Mouse (Mus musculus) embryonic facial prominence, embryonic 12.5 days (tissue): ENCODE data around the gene Celf2. TPM values are rescaled to one million over a fixed set of nuclear protein-coding genes. Genes with fewer than 3 reads are reported as not detected.

Experiments
- ATAC-seq: fragments of 200-750 bp; cut with Nextera tagmentation; 2 replicates; pipeline ENCODE4 v1.8.0; 2017; ENCODE audit not compliant: insufficient number of reproducible peaks, insufficient read depth, low FRiP score, low TSS enrichment
- H3K27ac ChIP-seq: fragments of 300-500 bp; sonication (generic); 2 replicates; pipeline ENCODE4 v1.5.1; 2016; ENCODE audit warnings: mild to moderate bottlenecking
- H3K27me3 ChIP-seq: fragments of 300-500 bp; sonication (generic); 2 replicates; pipeline ENCODE4 v1.6.1; 2016; ENCODE audit warnings: mild to moderate bottlenecking, moderate library complexity
- H3K36me3 ChIP-seq: fragments of 300-500 bp; sonication (generic); 2 replicates; pipeline ENCODE4 v1.6.1; 2016; ENCODE audit warnings: mild to moderate bottlenecking
- H3K4me1 ChIP-seq: fragments of 300-500 bp; sonication (generic); 2 replicates; pipeline ENCODE4 v1.6.1; 2016
- H3K4me2 ChIP-seq: fragments of 300-500 bp; sonication (generic); replicated peaks from 2 replicates; pipeline ENCODE4 v1.6.1; 2016; ENCODE audit warnings: mild to moderate bottlenecking, moderate library complexity
- H3K4me3 ChIP-seq: fragments of 300-500 bp; sonication (generic); 2 replicates; pipeline ENCODE4 v1.5.1; 2016; ENCODE audit warnings: mild to moderate bottlenecking
- H3K9ac ChIP-seq: fragments of 300-500 bp; sonication (generic); 2 replicates; pipeline ENCODE4 v1.6.1; 2016; ENCODE audit warnings: mild to moderate bottlenecking, moderate library complexity
- H3K9me3 ChIP-seq: fragments of 300-500 bp; sonication (generic); 2 replicates; pipeline ENCODE4 v1.6.1; 2016; ENCODE audit warnings: mild to moderate bottlenecking, moderate library complexity
- WGBS: fragments of 180-500 bp; shearing (Covaris S2); methylation state at CpG from one replicate; pipeline ENCODE4 v1.1.7; 2016; 5-methylcytosine and 5-hydroxymethylcytosine counted together
- polyA plus RNA-seq: library from polyadenylated mRNA; unstranded; fragments of >200 nt; fragmentation: Nextera tagmentation; extraction: Ambion mirVana; gene quantifications from 2 replicates; pipeline ENCODE4 v1.2.1, GENCODE M21; 2016

Celf2 gene
- polyA plus RNA-seq, 1 experiment from 2014 or later, result 56.8 TPM

DNA sequence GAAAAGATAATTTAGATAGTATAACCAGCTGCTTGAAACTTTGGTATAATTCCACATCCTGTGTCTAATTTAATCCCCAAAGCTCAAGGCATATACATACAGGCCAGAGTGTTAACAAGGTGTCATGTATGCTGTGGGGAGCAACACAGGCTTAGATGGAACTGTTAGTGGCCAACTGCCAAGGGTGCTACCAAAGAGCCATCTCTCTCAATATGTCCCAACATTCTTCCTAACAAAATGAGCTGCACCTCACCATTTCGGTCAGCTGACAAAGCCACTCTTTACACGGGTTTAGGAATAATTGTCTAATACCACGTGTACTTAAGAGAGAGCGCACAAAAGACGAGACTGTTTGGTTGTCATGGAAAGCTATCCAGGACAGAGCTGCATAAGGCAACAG is 782.0 kb downstream of the Celf2 start:
- H3K9me3 ChIP-seq, result no peaks in the 10 kb centered on the region
- H3K27ac ChIP-seq, result no peak overlapping the region
- H3K4me3 ChIP-seq, result no peak overlapping the region
- no peak overlapping the region for H3K9ac ChIP-seq
- no peaks in the 10 kb centered on the region for H3K4me1 ChIP-seq
- 89% methylated on average over 5 of the region's 5 CpGs for WGBS
- ATAC-seq, result no peak
- no peaks in the 10 kb centered on the region for H3K36me3 ChIP-seq
- H3K4me2 ChIP-seq, result no peak overlapping the region
- no peaks in the 10 kb centered on the region for H3K27me3 ChIP-seq

DNA sequence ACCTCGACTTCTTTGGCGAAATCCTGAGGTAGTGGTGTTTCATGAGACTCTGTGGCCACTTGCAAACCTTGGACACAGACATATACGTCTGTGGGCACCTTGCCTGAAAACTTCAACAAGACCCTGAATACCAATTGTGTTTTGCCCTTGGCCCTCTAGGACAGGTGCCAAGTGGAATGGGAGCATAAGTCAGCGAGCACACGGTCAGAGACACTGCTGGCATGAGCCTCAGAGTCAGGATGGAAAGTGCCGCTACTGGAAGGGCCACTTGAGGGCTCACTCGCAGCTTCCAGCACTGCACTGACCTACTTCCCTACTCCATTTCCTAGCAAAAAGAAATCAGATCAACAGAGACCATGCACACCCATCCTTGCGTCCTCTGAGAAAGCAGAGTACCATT is 783.3 kb downstream of the Celf2 start:
- Histone ChIP-seq H3K27ac (no peak overlapping the region), H3K9me3 (no peaks in the 10 kb centered on the region), H3K27me3 (no peaks in the 10 kb centered on the region), H3K4me1 (peaks cover 6% of the 10 kb centered on the region), H3K4me3 (no peak overlapping the region), H3K9ac (no peak overlapping the region), H3K4me2 (no peak overlapping the region), H3K36me3 (no peaks in the 10 kb centered on the region)
- ATAC-seq, result no peak
- WGBS, result 80% methylated on average over 8 of the region's 8 CpGs

DNA sequence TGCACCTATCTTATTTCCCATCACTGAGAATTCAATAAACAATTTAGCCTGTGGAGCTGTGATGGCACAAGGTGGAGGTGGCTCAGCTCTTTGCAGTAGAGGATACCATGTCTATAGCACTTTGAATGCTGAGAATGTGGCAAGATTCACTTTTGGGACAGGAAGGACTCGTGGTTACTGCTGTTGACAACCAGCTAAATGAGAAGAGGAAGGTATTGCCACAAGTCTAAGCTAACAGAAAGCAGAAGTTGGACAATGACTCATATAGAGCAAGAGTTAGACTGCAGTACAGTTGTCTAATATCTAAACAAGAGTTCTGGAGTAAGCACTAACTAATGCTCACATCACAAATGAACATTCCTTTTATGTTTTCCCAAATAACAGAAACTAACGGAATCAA is 785.8 kb downstream of the Celf2 start:
- Histone ChIP-seq H3K36me3 (no peaks in the 10 kb centered on the region), H3K27ac (no peak overlapping the region), H3K9me3 (no peaks in the 10 kb centered on the region), H3K4me3 (no peak overlapping the region), H3K9ac (no peak overlapping the region), H3K27me3 (no peaks in the 10 kb centered on the region), H3K4me1 (peaks cover 11% of the 10 kb centered on the region), H3K4me2 (no peak overlapping the region)
- no peak for ATAC-seq
- 82% methylated on average over 2 of the region's 2 CpGs for WGBS

DNA sequence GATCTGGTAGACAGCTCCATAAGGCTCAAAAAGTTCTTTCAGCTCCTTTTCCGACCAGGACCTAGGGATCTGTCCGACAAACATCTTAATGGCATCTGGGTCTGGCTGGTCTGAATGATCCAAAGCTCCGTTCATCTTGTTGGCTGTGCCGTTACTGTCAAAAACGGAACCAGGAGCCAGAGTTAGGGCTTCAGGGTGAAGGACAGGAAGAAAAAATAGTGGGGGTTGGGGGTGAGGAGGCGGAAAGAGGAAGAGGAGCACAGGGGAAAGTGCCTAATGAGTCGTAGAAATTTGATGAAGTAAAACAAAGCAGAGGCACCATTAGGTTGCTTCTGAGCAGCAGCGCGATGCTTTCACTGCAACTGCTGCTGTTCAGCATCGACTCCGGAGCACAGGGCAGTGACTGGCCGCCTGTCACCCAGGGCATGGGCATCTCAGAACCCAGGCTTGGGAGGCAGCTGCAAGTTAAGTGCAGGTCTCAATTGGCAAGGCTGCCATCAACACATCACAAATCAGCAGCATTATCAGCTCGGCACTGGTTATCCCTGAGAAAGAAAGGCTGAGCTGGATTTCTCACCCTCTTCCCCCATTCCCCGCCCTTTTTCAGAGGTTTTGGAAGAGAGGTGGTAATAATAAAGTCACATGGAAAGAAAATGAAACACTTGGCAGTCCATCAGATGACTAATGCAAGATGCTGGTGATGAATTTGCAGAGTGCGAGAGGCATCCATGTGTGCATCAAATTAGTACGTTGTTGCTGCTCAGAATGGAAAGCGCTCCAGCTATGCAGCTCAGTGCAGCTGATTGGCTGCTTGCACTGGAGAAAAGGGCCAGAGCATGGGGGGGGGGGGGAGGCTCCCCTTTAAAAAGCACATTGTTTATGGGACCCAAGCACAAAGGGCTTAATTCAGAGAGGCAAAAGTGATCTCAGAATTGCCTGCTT is 787.6 kb downstream of the Celf2 start:
- peak overlapping the region; percentile 35 for H3K4me3 ChIP-seq
- peak overlapping the region; percentile 57 for H3K27ac ChIP-seq
- H3K27me3 ChIP-seq, result no peaks in the 10 kb centered on the region
- no peaks in the 10 kb centered on the region for H3K36me3 ChIP-seq
- peak overlapping the region; percentile 72 for H3K4me2 ChIP-seq
- ATAC-seq, result peak; percentile 74
- peaks cover 11% of the 10 kb centered on the region for H3K4me1 ChIP-seq
- WGBS, result 9% methylated on average over 17 of the region's 17 CpGs
- H3K9me3 ChIP-seq, result no peaks in the 10 kb centered on the region
- peak overlapping the region; percentile 36 for H3K9ac ChIP-seq

DNA sequence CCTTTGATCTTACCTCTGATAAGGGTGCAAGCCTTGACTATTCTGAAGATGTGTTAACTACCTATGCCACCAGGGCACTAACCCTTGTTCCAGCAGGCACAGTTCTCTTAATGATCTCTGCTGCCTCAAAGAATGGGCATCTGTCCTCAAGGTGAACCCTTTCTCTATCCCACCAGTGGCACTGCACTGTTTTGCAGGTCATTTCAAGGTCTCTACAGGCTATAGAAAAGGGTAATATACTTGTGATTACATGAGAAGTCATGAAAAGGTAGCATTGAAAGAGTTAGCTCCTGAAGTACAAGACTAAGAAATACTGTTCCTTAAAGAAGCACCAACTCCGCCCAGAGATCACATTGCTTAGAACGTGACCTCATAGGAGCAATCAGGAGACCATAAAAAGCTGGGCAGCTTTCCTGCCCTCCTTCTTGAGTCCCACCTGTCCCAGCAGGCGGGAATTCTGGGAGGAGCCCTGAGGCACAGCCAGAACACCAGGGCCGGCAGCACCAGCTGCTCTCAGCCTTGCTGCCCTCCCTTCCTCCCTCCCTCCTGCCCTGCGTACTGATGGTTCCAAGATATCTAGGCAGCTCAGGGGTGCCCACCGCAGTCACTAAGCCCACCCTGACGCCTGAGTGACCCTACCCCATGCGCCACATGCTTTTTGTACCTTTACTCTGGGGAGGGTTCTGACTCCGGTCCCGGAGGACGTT is 788.5 kb downstream of the Celf2 start:
- 16% methylated on average over 11 of the region's 11 CpGs for whole genome bisulfite sequencing
- ATAC-seq, result peak; percentile 83
- H3K27ac ChIP-seq, result peak overlapping the region; percentile 57; the same call in 1 of the 2 replicates

DNA sequence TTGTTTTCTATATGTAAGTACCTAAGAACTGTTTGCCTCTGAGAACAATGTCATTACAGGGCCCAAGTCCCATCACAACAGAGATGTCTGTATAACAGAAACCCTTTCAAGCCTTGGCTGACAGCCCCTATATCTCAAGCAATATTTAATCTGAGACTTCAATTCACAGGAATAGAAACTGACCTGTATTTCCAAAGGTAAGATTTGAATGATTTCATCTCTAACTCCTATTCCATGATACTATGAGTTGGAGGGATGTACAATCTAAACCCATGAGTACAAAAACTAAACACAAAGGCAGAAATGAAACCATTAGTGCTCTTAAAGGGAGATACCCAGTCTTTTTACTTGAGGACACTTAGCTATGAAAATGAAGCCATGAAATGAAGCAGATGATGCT is 790.5 kb downstream of the Celf2 start:
- H3K4me3 ChIP-seq, result no peak overlapping the region
- H3K27me3 ChIP-seq, result no peaks in the 10 kb centered on the region
- ATAC-seq, result no peak
- no peaks in the 10 kb centered on the region for H3K36me3 ChIP-seq
- no peaks in the 10 kb centered on the region for H3K9me3 ChIP-seq
- no peak overlapping the region for H3K27ac ChIP-seq
- peaks cover 11% of the 10 kb centered on the region for H3K4me1 ChIP-seq
- H3K9ac ChIP-seq, result no peak overlapping the region
- no peak overlapping the region for H3K4me2 ChIP-seq

More for the DNA sequence above, 788.5 kb downstream of the Celf2 start:
- H3K36me3 ChIP-seq, result no peaks in the 10 kb centered on the region
- H3K9me3 ChIP-seq, result no peaks in the 10 kb centered on the region
- H3K9ac ChIP-seq, result peak overlapping the region; percentile 36
- H3K27me3 ChIP-seq, result no peaks in the 10 kb centered on the region
- peak overlapping the region; percentile 72 for H3K4me2 ChIP-seq
- peak overlapping the region; percentile 35 for H3K4me3 ChIP-seq
- H3K4me1 ChIP-seq, result peaks cover 11% of the 10 kb centered on the region

DNA sequence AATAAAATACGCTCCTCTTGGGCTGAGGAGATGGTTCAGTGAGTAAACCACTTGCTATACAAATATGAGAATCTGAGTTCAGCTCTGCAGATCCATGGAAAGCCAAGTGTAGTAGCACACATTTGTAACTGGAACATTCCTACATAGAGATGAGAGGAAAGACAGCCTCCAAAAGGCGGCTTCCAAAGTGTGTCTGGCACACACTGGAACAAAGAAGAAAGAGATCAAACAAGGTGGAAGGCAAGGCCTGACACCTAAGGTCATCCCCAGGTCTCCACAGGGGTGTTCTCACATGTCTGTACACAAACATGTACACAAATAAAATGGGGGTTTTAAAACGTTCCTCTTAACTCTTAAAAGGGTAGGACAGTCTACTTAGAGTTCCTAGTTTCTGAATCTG is 791.4 kb downstream of the Celf2 start:
- Histone ChIP-seq H3K9me3 (no peaks in the 10 kb centered on the region), H3K4me2 (no peak overlapping the region)
- no peak for ATAC-seq

DNA sequence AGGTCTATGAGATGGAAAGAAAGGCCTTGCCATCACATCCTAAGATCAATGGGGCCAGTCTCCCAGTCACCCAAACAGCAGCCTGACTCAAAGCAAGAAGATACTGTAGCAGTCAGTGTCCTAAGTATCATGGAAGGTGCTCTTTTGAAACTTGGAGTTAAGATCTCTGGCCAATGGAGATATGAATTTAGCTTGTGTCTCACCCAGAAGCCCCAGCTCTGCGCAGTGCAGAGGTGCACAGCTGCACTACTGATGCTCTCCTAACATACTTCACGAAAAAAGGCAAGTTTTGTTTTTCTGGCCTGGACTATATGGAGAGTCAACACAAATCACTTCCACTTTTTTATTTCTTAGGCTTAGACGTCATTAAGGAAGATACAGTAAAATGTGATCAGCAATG is 793.8 kb downstream of the Celf2 start:
- ATAC-seq, result no peak
- H3K4me3 ChIP-seq, result no peak overlapping the region
- H3K4me2 ChIP-seq, result no peak overlapping the region
- no peaks in the 10 kb centered on the region for H3K36me3 ChIP-seq
- no peak overlapping the region for H3K9ac ChIP-seq
- WGBS, result 95% methylated on average over 3 of the region's 3 CpGs
- H3K27me3 ChIP-seq, result no peaks in the 10 kb centered on the region
- no peaks in the 10 kb centered on the region for H3K9me3 ChIP-seq
- peaks cover under 1% of the 10 kb centered on the region; the same call in 1 of the 2 replicates for H3K4me1 ChIP-seq
- no peak overlapping the region for H3K27ac ChIP-seq

More for the DNA sequence above, 791.4 kb downstream of the Celf2 start:
- Histone ChIP-seq H3K36me3 (no peaks in the 10 kb centered on the region), H3K4me3 (no peak overlapping the region), H3K4me1 (peaks cover 11% of the 10 kb centered on the region), H3K9ac (no peak overlapping the region), H3K27ac (no peak overlapping the region), H3K27me3 (no peaks in the 10 kb centered on the region)
- WGBS, result 66% methylated on average over 3 of the region's 3 CpGs

DNA sequence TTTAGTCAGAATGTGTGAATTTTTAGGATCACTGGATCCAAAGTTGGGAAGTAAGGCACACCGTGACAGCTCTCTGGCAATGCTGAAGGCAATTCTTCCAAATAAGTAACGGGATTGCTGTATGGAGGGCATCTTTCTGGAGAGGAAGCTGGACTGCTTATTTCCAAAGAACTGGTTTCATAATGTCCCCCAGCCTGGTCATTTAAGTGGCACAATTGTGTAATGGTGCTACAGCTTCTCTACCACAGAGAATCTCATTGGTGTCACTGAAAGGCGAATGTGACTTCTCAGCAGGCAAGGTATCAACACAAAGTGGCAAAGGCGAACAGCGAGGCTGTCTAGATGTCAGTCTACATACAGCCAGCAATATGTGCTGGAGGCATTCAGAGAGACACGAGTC is 795.8 kb downstream of the Celf2 start:
- H3K4me1 ChIP-seq, result no peaks in the 10 kb centered on the region
- no peak for ATAC-seq
- no peaks in the 10 kb centered on the region for H3K36me3 ChIP-seq
- no peak overlapping the region for H3K4me3 ChIP-seq
- no peak overlapping the region for H3K4me2 ChIP-seq
- WGBS, result 87% methylated on average over 6 of the region's 6 CpGs
- no peaks in the 10 kb centered on the region for H3K27me3 ChIP-seq
- no peaks in the 10 kb centered on the region for H3K9me3 ChIP-seq
- H3K9ac ChIP-seq, result no peak overlapping the region
- H3K27ac ChIP-seq, result no peak overlapping the region

DNA sequence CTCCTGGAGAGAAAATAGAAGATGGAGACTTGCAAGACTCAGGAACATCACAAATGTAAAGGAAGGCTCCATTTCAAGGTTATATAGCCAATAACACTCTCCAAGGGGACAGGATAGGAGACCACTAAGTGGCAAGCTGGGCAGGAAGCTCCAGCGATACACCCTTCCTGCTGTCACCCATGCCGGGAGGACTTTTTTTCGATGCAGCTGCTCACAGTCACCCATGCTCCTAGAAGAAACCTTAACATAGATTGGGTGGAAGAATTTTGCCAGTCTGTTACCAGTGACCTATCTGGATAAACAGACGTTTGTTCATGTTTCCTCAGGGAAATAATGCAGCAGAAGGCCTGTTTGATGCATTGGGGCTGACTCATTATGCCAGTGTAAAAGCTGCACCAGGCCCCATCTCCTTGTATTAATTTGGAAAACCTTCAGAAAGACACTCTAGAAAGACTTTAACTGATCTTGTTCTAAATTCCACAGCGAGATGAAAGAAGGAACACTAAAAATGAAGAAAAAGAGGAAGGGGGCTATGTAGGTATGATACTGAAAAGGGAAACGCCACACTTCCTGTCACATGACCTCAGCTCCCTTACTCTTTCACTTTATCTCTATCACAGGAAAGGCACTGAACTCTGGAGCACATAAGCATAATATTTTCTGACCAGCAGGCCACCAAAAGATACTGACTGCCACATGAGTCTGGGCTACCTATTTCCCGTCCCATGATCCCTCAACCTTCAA is 798.5 kb downstream of the Celf2 start:
- ATAC-seq, result no peak
- no peak overlapping the region for H3K27ac ChIP-seq
- WGBS, result 87% methylated on average over 7 of the region's 7 CpGs
- H3K4me2 ChIP-seq, result no peak overlapping the region
- peaks cover 9% of the 10 kb centered on the region for H3K4me1 ChIP-seq
- no peaks in the 10 kb centered on the region for H3K9me3 ChIP-seq
- no peaks in the 10 kb centered on the region for H3K36me3 ChIP-seq
- no peak overlapping the region for H3K9ac ChIP-seq
- H3K4me3 ChIP-seq, result no peak overlapping the region
- H3K27me3 ChIP-seq, result no peaks in the 10 kb centered on the region

DNA sequence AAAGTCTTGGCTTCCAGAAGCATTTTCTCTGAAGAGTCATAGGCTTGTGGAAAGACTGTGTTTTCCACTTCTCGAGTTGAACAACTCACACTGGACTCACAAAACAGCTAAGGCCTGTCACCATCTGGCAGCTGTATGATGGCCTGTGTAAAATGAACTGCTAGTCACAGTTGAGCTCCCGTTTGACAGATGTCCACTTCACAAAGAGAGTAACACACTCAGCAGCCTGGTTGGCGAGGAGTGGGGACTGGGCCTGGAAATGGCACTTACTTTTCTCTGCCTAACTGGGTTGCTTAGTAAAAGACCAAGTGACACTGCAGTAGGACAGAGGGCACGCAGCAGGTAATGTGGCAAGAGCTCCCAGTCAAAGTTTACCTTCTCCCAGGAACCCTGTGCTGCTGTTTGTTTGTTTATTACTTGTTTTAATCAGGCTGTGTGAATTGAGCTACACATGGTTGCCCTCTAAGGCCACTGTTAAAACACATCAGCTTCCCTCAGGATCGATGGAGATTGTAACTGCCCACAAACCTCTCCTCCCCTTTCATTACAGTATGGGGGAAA is 801.3 kb downstream of the Celf2 start:
- Histone ChIP-seq H3K4me1 (peaks cover 9% of the 10 kb centered on the region), H3K4me2 (no peak overlapping the region), H3K9ac (no peak overlapping the region), H3K4me3 (no peak overlapping the region), H3K9me3 (no peaks in the 10 kb centered on the region), H3K27me3 (no peaks in the 10 kb centered on the region), H3K36me3 (no peaks in the 10 kb centered on the region), H3K27ac (no peak overlapping the region)
- WGBS, result 34% methylated on average over 5 of the region's 5 CpGs
- no peak for ATAC-seq
